Mouse (Mus musculus) heart, postnatal 36 days (tissue): ENCODE results near the gene Gimap9. TPM values are rescaled to one million over a fixed set of nuclear protein-coding genes. Genes with fewer than 3 reads are reported as not detected.

ENCODE experiments used
- DNase-seq, 2 experiments: peaks; one replicate each; pipeline ENCODE4 v3.0.0; 2021 to 2022
- intact Hi-C: fragments of 180-260 bp; cut with DNase I; formaldehyde crosslinking; loops from one replicate; pipeline ENCODE4 v1.15.1; 2025
- total RNA-seq, 2 experiments: library from RNA; stranded (reverse); gene quantifications; 2 replicates each; pipeline ENCODE4 v1.2.3; 2021

Gene Gimap9
- total RNA-seq = 1 to 10 TPM; 4.8 to 5.2 TPM

DNA sequence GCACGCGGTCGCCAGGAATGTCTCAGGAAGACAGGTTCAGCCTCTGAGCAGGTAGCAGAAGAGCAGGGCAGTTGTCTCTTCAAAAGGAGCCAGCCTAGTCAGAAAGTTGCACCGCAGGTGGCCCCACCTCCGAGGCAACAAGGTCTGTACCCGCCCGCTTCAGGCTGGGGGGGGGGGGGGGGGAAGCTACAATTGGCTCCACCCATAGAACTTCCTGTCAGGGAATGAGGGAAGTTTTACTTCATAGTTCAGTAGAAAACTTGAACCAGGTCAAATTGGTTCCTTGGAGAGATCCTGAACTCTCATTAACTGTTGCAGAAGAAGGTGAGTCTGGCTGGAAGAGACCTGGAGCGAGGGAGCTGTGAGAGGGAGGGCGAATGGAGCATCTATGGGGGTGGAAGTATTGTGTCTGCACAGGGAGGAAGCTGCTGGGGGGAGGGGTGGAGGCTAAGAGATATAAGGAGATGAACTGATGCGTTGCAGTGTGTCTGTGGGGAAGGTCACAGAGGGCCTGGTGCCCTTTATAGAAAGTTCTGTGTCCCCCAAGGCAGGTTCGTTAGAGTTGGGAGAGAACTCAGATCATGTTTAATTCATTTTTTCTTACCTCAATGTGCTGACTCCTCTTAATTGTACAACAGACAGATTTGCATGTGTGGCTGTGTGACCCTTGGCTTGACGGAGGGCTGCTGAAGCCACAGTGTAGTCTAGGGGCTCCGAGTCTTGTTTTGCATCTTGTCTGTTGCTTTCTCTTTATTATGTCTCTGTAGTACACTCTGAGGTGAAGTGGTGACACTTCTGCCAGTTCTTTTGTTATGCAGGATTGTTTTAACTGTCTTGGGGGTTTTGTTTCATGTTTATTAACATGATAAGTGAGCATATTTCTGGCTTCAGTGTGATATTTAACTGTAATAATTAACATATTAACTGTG, at the start of gene Gimap9:
Gimap9 (plus strand) TSS at position 199 of the 929 bp plus-strand sequence.
- peak in 1 of 2 experiments; percentile 57 for DNase-seq
- intact Hi-C loops = loop anchor here (2.0 kb wide), 1 partner anchor 27 kb away; no protein-coding TSS in a partner anchor

- intact Hi-C loops = no loop called here
- no peak for DNase-seq
These were observed 49.5 kb upstream of the Gimap9 start, which contains the start of gene AI854703 for GRCm38 (mm10) chr6:48626464-48626863. Gene AI854703 (plus strand): TSS chr6:48626764.

DNA sequence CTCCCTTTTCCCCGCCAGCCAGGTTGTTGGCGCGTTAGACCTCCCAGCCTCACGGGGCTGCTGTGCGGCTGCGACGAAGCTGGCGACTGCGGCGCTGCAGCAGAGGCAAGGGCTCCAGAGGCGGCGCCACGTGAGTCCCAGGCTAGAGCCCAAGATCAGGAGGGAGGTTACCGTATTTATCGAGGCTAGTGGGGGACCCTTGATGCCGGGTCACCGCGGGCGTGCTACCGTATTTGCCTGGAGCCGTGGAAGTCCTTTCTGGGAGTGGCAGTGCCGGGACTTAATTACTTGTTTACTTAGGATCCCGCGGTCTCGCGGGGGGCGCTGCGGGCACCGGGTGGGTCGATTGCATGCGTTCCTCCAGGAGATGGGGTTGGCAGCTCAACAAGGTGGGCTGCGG, 48.9 kb upstream of the Gimap9 start:
- DNase-seq = peak; percentile 45 to 52
- intact Hi-C loops = no loop called here

- no peak for DNase-seq
- intact Hi-C loops = no loop called here
These were observed 48.4 kb upstream of the Gimap9 start for GRCm38 (mm10) chr6:48627511-48627924.

GRCm38 (mm10) chr6:48628377-48628776, 47.6 kb upstream of the Gimap9 start:
- DNase-seq = no peak
- intact Hi-C loops = no loop called here

GRCm38 (mm10) chr6:48628808-48629660, 46.9 kb upstream of the Gimap9 start:
- DNase-seq = no peak
- intact Hi-C loops = no loop called here

DNA sequence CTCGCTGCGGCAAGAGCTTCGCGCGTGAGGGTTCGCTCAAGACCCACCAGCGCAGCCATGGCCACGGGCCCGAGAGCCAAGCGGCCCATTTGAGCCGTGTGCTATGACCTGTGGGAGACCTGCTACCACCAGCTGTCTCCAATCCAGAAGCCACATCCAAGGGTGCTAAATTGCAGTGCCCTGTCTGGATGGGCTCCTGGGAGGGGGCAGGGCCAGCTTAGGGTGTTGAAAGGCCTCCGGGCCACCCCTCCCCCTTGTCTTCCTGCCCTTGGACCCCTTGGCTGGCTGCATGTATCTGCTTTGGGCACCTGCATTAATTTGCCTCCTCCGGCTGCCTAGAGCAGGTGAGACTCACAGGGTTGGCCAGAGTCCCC, 46.3 kb upstream of the Gimap9 start:
- DNase-seq = no peak
- intact Hi-C loops = no loop called here

- intact Hi-C loops = no loop called here
- DNase-seq = no peak
These were observed 45.1 kb upstream of the Gimap9 start for GRCm38 (mm10) chr6:48630831-48631230.

GRCm38 (mm10) chr6:48635105-48635504, 40.8 kb upstream of the Gimap9 start:
- intact Hi-C loops = no loop called here
- DNase-seq = no peak

- peak in 1 of 2 experiments; percentile 38 for DNase-seq
- intact Hi-C loops = no loop called here
These were observed 39.4 kb upstream of the Gimap9 start for GRCm38 (mm10) chr6:48636515-48636914.

DNA sequence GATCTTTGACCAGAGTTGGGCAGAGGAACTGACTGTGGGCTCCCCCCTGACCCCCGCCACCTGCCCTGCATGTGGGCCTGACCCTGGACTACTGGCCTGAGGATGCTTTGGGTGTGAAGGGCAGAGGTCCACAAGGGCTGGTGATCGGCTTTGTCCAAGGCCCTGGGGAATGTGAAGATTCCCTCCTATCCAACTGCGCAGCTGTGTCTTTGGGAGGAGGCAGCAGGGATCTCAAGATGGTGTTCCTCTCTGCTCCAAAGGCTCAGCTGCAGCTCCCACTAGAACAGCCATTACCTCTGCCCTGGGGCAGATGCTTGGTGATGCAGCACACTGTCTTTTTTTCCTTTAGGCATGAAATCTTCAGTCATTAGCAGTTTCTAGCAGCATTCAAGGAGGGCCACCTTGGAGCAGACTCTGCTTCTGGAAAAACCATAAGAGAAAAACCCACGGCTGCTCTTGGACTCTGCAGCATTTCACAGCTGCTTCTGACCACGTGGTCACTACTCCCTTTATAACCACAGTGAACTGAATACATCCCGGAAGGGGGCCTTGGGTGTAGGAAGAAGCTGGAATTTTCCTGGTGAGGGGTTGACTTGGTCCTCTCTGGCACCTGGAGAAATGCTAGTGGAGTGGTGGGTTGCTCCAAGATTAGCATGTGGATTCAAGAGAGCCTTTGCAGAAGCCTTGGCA, 38.0 kb upstream of the Gimap9 start:
- intact Hi-C loops = no loop called here
- DNase-seq = no peak

GRCm38 (mm10) chr6:48638553-48638952, 37.4 kb upstream of the Gimap9 start:
- DNase-seq = no peak
- intact Hi-C loops = no loop called here

DNA sequence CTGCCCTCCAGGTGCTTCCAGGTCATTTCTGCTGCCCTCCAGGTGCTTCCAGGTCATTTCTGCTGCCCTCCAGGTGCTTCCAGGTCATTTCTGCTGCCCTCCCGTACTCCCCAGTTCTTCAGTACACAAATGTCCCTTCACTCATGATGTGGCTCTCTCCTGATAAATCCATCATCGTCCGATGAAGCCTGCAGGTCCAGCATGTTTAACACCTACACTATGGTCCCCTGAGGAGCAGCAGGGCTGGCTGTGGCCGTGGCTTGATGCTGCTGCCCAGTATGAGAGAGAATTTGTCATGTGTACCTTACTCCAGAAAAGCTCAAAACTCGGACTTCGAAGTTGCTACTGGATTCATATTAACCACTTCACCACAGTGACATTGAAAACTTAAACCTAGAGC, 34.5 kb upstream of the Gimap9 start:
- DNase-seq = no peak
- intact Hi-C loops = loop anchor here (10.0 kb wide), 1 partner anchor 313 kb away; no protein-coding TSS in a partner anchor

- intact Hi-C loops = loop anchor here (1.0 to 10.0 kb wide), 4 partner anchors 60 to 466 kb away; no protein-coding TSS in a partner anchor
- peak in 1 of 2 experiments; percentile 19 for DNase-seq
These were observed 33.1 kb upstream of the Gimap9 start for GRCm38 (mm10) chr6:48642764-48643292.

- DNase-seq = peak; percentile 75 to 80
- intact Hi-C loops = loop anchor here (1.0 to 10.0 kb wide), 5 partner anchors 101 to 309 kb away; partner anchors contain the start of gene Gimap5
These were observed 30.1 kb upstream of the Gimap9 start for GRCm38 (mm10) chr6:48645660-48646308.

DNA sequence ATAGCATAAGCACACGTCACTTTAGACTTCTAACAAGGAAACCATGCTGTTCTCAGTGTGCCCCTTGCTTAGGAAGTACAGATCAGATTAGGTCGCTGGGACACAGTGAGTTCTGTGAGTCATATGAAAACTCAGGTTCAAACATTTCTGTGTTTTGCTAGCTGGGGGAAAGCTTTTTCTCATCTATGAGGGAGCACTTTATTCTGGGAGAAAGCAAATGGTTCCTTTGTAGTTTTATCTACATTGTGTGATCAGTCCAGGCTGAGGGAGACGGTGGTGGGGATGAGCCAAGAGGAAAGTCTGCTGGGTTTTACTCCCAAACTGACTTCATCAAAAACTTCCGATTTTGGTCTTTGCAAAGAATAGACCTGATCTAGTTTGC, 29.6 kb upstream of the Gimap9 start:
- intact Hi-C loops = loop anchor here (2.0 to 10.0 kb wide), 3 partner anchors 101 to 309 kb away; partner anchors contain the start of gene Gimap5
- DNase-seq = no peak

DNA sequence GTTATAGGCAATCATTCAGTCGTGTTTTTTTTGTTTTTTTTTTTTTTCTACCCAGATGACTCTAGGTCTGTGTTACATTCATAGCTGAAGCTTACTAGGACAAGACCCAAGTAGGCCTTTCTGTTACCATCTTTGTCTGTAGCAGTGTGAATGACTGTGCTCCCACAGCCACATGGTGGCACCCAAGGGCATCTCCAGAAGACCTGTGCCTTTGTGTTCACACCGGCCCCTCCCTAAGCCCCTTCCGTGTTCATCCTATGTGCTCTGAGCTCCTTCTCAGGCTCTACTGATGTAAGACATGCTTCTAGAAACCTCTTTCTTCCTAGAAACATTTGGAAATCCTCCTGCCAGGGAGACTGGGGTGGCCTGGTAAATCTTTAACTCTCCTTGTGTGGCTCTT, 28.9 kb upstream of the Gimap9 start, which contains the start of gene Gimap8:
Gimap8 (plus strand) TSS at position 240 of the 400 bp plus-strand sequence.
- intact Hi-C loops = loop anchor here (1.0 to 10.0 kb wide), 4 partner anchors 60 to 308 kb away; partner anchors contain the start of gene Gimap5
- peak in 1 of 2 experiments; percentile 64 for DNase-seq

DNA sequence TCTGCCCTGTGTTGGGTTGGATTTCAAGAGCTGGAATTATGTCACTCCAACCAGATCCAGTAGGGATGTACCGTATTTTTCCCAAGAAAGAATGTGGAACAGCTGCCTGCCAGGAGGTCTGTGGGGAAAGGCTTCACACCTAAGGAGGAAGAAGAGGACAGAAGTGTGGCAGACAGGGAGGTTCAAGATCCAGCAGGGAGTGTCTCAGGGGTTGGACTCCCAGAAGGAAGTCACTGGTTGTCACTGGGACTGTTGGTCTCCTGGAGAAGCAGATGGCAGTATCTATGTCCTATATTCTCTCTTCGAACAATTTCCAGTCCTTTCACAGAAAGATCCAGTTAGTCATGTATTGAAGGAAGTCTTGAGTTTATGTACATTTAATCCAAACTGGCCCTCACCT, 28.3 kb upstream of the Gimap9 start:
- DNase-seq = no peak
- intact Hi-C loops = loop anchor here (1.0 to 10.0 kb wide), 5 partner anchors 27 to 307 kb away; partner anchors contain the start of gene Gimap5

DNA sequence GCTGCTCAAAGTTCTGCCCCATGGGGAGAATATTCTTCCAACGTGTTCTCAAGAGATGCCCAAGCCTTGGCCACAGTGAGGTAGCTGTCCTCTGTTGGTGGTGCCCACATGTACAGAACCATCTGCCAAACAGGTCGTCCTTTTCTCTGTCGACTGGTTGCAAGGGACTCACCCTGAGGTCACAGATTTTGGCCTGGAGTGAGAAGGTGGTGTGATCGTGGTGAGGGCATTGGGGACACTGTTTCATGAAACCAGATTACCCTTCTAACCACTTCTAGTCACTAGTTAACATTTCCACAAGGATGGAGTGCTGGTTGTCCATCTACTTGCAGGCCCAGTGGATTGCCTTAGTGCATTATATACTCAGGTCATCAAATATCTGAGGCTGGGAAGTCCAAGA, 27.1 kb upstream of the Gimap9 start:
- intact Hi-C loops = loop anchor here (2.0 to 10.0 kb wide), 3 partner anchors 26 to 306 kb away; no protein-coding TSS in a partner anchor
- DNase-seq = no peak
